Mouse (Mus musculus): ENCODE measurements around the gene Ostf1. TPM values are rescaled to one million over a fixed set of nuclear protein-coding genes. Genes with fewer than 3 reads are reported as not detected.

Ostf1 gene
- total and polyA plus RNA-seq, 2 experiments, result 26.5 to 42.5 TPM

GRCm38 (mm10) chr19:18658473-18658872, 26.9 kb upstream of the Ostf1 start:
- Histone ChIP-seq H3K9ac (ENCODE audit: low read depth, low read length) (no peak overlapping the region), H3K27me3 (ENCODE audit: control insufficient read depth, insufficient read depth, low read length) (no peaks in the 10 kb centered on the region), H3K36me3 (ENCODE audit: control insufficient read depth, insufficient read depth, low read length) (no peaks in the 10 kb centered on the region; the same call in 1 of the 2 replicates), H3K27ac (replicated peaks; ENCODE audit: insufficient read depth, low read depth, low read length) (no peak overlapping the region), H3K4me3 (ENCODE audit: insufficient read depth, low read depth, low read length) (no peak overlapping the region), H3K79me2 (ENCODE audit: control insufficient read depth, insufficient read depth, low read length) (no peaks in the 10 kb centered on the region), H3K4me1 (ENCODE audit: control insufficient read depth, insufficient read depth, low read length) (no peaks in the 10 kb centered on the region)
- TF ChIP-seq CTCF (IDR thresholded peaks at IDR 0.05; ENCODE audit: low read depth, low read length) (no peak), POLR2A (IDR thresholded peaks at IDR 0.05; ENCODE audit: extremely low read depth, insufficient read depth, low read length) (no peak)
- 80% methylated on average over 4 of the region's 4 CpGs for WGBS
- no peak for DNase-seq (ENCODE audit: extremely low read depth, low read depth, low spot score)

GRCm38 (mm10) chr19:18655999-18656398, 24.4 kb upstream of the Ostf1 start:
- no peak for TF ChIP-seq POLR2A (IDR thresholded peaks at IDR 0.05; ENCODE audit: extremely low read depth, insufficient read depth, low read length)
- TF ChIP-seq CTCF (IDR thresholded peaks at IDR 0.05; ENCODE audit: low read depth, low read length), result no peak
- peaks cover 10% of the 10 kb centered on the region; the same call in 1 of the 2 replicates for H3K36me3 ChIP-seq (ENCODE audit: control insufficient read depth, insufficient read depth, low read length)
- 82% methylated on average over 7 of the region's 7 CpGs for WGBS
- no peak overlapping the region for H3K4me3 ChIP-seq (ENCODE audit: insufficient read depth, low read depth, low read length)
- no peaks in the 10 kb centered on the region for H3K4me1 ChIP-seq (ENCODE audit: control insufficient read depth, insufficient read depth, low read length)
- H3K27ac ChIP-seq (replicated peaks; ENCODE audit: insufficient read depth, low read depth, low read length), result no peak overlapping the region
- no peaks in the 10 kb centered on the region for H3K27me3 ChIP-seq (ENCODE audit: control insufficient read depth, insufficient read depth, low read length)
- H3K79me2 ChIP-seq (ENCODE audit: control insufficient read depth, insufficient read depth, low read length), result no peaks in the 10 kb centered on the region
- no peak overlapping the region for H3K9ac ChIP-seq (ENCODE audit: low read depth, low read length)
- DNase-seq (ENCODE audit: extremely low read depth, low read depth, low spot score), result no peak

- H3K27ac ChIP-seq (replicated peaks; ENCODE audit: insufficient read depth, low read depth, low read length), result no peak overlapping the region
- H3K4me1 ChIP-seq (ENCODE audit: control insufficient read depth, insufficient read depth, low read length), result no peaks in the 10 kb centered on the region
- H3K79me2 ChIP-seq (ENCODE audit: control insufficient read depth, insufficient read depth, low read length), result no peaks in the 10 kb centered on the region
- H3K9ac ChIP-seq (ENCODE audit: low read depth, low read length), result no peak overlapping the region
- no peak overlapping the region for H3K4me3 ChIP-seq (ENCODE audit: insufficient read depth, low read depth, low read length)
- H3K27me3 ChIP-seq (ENCODE audit: control insufficient read depth, insufficient read depth, low read length), result no peaks in the 10 kb centered on the region
- H3K36me3 ChIP-seq (ENCODE audit: control insufficient read depth, insufficient read depth, low read length), result peaks cover 20% of the 10 kb centered on the region
- WGBS, result 77% methylated on average over 5 of the region's 5 CpGs
- TF ChIP-seq POLR2A (IDR thresholded peaks at IDR 0.05; ENCODE audit: extremely low read depth, insufficient read depth, low read length) (no peak), CTCF (IDR thresholded peaks at IDR 0.05; ENCODE audit: low read depth, low read length) (no peak)
- DNase-seq (ENCODE audit: extremely low read depth, low read depth, low spot score), result no peak
Observed at GRCm38 (mm10) chr19:18654984-18655383, 23.4 kb upstream of the Ostf1 start.

- Histone ChIP-seq H3K27ac (replicated peaks; ENCODE audit: insufficient read depth, low read depth, low read length) (no peak overlapping the region), H3K79me2 (ENCODE audit: control insufficient read depth, insufficient read depth, low read length) (no peaks in the 10 kb centered on the region), H3K4me3 (ENCODE audit: insufficient read depth, low read depth, low read length) (no peak overlapping the region), H3K9ac (ENCODE audit: low read depth, low read length) (no peak overlapping the region), H3K27me3 (ENCODE audit: control insufficient read depth, insufficient read depth, low read length) (no peaks in the 10 kb centered on the region), H3K36me3 (ENCODE audit: control insufficient read depth, insufficient read depth, low read length) (peaks cover 24% of the 10 kb centered on the region), H3K4me1 (ENCODE audit: control insufficient read depth, insufficient read depth, low read length) (no peaks in the 10 kb centered on the region)
- no peak for TF ChIP-seq POLR2A (IDR thresholded peaks at IDR 0.05; ENCODE audit: extremely low read depth, insufficient read depth, low read length)
- no peak for TF ChIP-seq CTCF (IDR thresholded peaks at IDR 0.05; ENCODE audit: low read depth, low read length)
- 92% methylated on average over 8 of the region's 8 CpGs for WGBS
- DNase-seq (ENCODE audit: extremely low read depth, low read depth, low spot score), result no peak
Observed at GRCm38 (mm10) chr19:18654330-18654729, 22.7 kb upstream of the Ostf1 start.

- Histone ChIP-seq H3K79me2 (ENCODE audit: control insufficient read depth, insufficient read depth, low read length) (no peaks in the 10 kb centered on the region), H3K36me3 (ENCODE audit: control insufficient read depth, insufficient read depth, low read length) (peaks cover 32% of the 10 kb centered on the region), H3K27ac (replicated peaks; ENCODE audit: insufficient read depth, low read depth, low read length) (no peak overlapping the region), H3K4me1 (ENCODE audit: control insufficient read depth, insufficient read depth, low read length) (no peaks in the 10 kb centered on the region), H3K9ac (ENCODE audit: low read depth, low read length) (no peak overlapping the region), H3K27me3 (ENCODE audit: control insufficient read depth, insufficient read depth, low read length) (no peaks in the 10 kb centered on the region), H3K4me3 (ENCODE audit: insufficient read depth, low read depth, low read length) (no peak overlapping the region)
- TF ChIP-seq POLR2A (IDR thresholded peaks at IDR 0.05; ENCODE audit: extremely low read depth, insufficient read depth, low read length) (no peak), CTCF (IDR thresholded peaks at IDR 0.05; ENCODE audit: low read depth, low read length) (no peak)
- WGBS, result 97% methylated on average over 6 of the region's 6 CpGs
- no peak for DNase-seq (ENCODE audit: extremely low read depth, low read depth, low spot score)
Observed at GRCm38 (mm10) chr19:18653058-18653457, 21.4 kb upstream of the Ostf1 start.

GRCm38 (mm10) chr19:18652592-18652991, 21.0 kb upstream of the Ostf1 start:
- Histone ChIP-seq H3K27me3 (ENCODE audit: control insufficient read depth, insufficient read depth, low read length) (no peaks in the 10 kb centered on the region), H3K36me3 (ENCODE audit: control insufficient read depth, insufficient read depth, low read length) (peaks cover 32% of the 10 kb centered on the region), H3K9ac (ENCODE audit: low read depth, low read length) (no peak overlapping the region), H3K4me3 (ENCODE audit: insufficient read depth, low read depth, low read length) (no peak overlapping the region), H3K27ac (replicated peaks; ENCODE audit: insufficient read depth, low read depth, low read length) (no peak overlapping the region), H3K4me1 (ENCODE audit: control insufficient read depth, insufficient read depth, low read length) (no peaks in the 10 kb centered on the region), H3K79me2 (ENCODE audit: control insufficient read depth, insufficient read depth, low read length) (no peaks in the 10 kb centered on the region)
- TF ChIP-seq POLR2A (IDR thresholded peaks at IDR 0.05; ENCODE audit: extremely low read depth, insufficient read depth, low read length) (no peak), CTCF (IDR thresholded peaks at IDR 0.05; ENCODE audit: low read depth, low read length) (no peak)
- 65% methylated on average over 4 of the region's 4 CpGs for WGBS
- no peak for DNase-seq (ENCODE audit: extremely low read depth, low read depth, low spot score)

All from liver, adult 2 months (tissue).